Mouse (Mus musculus): ENCODE data around the gene Slc7a10. TPM values are rescaled to one million over a fixed set of nuclear protein-coding genes. Genes with fewer than 3 reads are reported as not detected.

The Slc7a10 gene
- under 1 TPM; 0.26 to 0.78 TPM for total RNA-seq (2021)

- DNase-seq (ENCODE audit: low spot score): no peak
- intact Hi-C loops (cut with DNase I): loop anchor here (5.0 kb wide), 1 partner anchor 76 kb away; no protein-coding TSS in a partner anchor
These were observed at the start of gene Slc7a10 for GRCm38 (mm10) chr7:35185889-35186569. TSS of gene Slc7a10 (plus strand) at chr7:35186385.

GRCm38 (mm10) chr7:35137524-35137923 is 48.7 kb upstream of the Slc7a10 start:
- no peak for DNase-seq (ENCODE audit: low spot score)
- intact Hi-C loops (cut with DNase I): no loop called here

GRCm38 (mm10) chr7:35138481-35138880 is 47.7 kb upstream of the Slc7a10 start:
- DNase-seq (ENCODE audit: low spot score): no peak
- intact Hi-C loops (cut with DNase I): no loop called here

- DNase-seq (ENCODE audit: low spot score): no peak
- intact Hi-C loops (cut with DNase I): no loop called here
These were observed 46.3 kb upstream of the Slc7a10 start for GRCm38 (mm10) chr7:35139880-35140279.

- intact Hi-C loops (cut with DNase I): no loop called here
- DNase-seq (ENCODE audit: low spot score): no peak
These were observed 44.7 kb upstream of the Slc7a10 start for GRCm38 (mm10) chr7:35141519-35141918.

GRCm38 (mm10) chr7:35142522-35142921 is 43.7 kb upstream of the Slc7a10 start:
- intact Hi-C loops (cut with DNase I): no loop called here
- DNase-seq (ENCODE audit: low spot score): no peak

GRCm38 (mm10) chr7:35143864-35144618 is 42.1 kb upstream of the Slc7a10 start:
- no peak for DNase-seq (ENCODE audit: low spot score)
- intact Hi-C loops (cut with DNase I): no loop called here

- intact Hi-C loops (cut with DNase I): no loop called here
- DNase-seq (ENCODE audit: low spot score): no peak
These were observed 41.1 kb upstream of the Slc7a10 start for GRCm38 (mm10) chr7:35145068-35145467.

- DNase-seq (ENCODE audit: low spot score): no peak
These were observed 39.9 kb upstream of the Slc7a10 start for GRCm38 (mm10) chr7:35146269-35146668.

GRCm38 (mm10) chr7:35149616-35150433 is 36.4 kb upstream of the Slc7a10 start:
- DNase-seq (ENCODE audit: low spot score): no peak
- intact Hi-C loops (cut with DNase I): no loop called here

More at GRCm38 (mm10) chr7:35146269-35146668, 39.9 kb upstream of the Slc7a10 start:
- intact Hi-C loops (cut with DNase I): no loop called here

GRCm38 (mm10) chr7:35150860-35151259 is 35.3 kb upstream of the Slc7a10 start:
- intact Hi-C loops (cut with DNase I): no loop called here
- DNase-seq (ENCODE audit: low spot score): no peak

GRCm38 (mm10) chr7:35154449-35154848 is 31.7 kb upstream of the Slc7a10 start:
- no peak for DNase-seq (ENCODE audit: low spot score)
- intact Hi-C loops (cut with DNase I): no loop called here

- intact Hi-C loops (cut with DNase I): no loop called here
- DNase-seq (ENCODE audit: low spot score): no peak
These were observed 29.4 kb upstream of the Slc7a10 start for GRCm38 (mm10) chr7:35156561-35157477.

- DNase-seq (ENCODE audit: low spot score): no peak
- intact Hi-C loops (cut with DNase I): no loop called here
These were observed 28.7 kb upstream of the Slc7a10 start for GRCm38 (mm10) chr7:35157512-35157911.

GRCm38 (mm10) chr7:35162443-35162842 is 23.7 kb upstream of the Slc7a10 start:
- DNase-seq (ENCODE audit: low spot score): no peak
- intact Hi-C loops (cut with DNase I): no loop called here

- intact Hi-C loops (cut with DNase I): no loop called here
- no peak for DNase-seq (ENCODE audit: low spot score)
These were observed 22.6 kb upstream of the Slc7a10 start for GRCm38 (mm10) chr7:35163600-35163999.

GRCm38 (mm10) chr7:35164131-35164530 is 22.1 kb upstream of the Slc7a10 start:
- DNase-seq (ENCODE audit: low spot score): no peak
- intact Hi-C loops (cut with DNase I): no loop called here

- intact Hi-C loops (cut with DNase I): no loop called here
- DNase-seq (ENCODE audit: low spot score): no peak
These were observed 19.2 kb upstream of the Slc7a10 start for GRCm38 (mm10) chr7:35166988-35167387.

- intact Hi-C loops (cut with DNase I): no loop called here
- DNase-seq (ENCODE audit: low spot score): no peak
These were observed 18.3 kb upstream of the Slc7a10 start for GRCm38 (mm10) chr7:35167925-35168324.

All from heart, postnatal 25 days (tissue).